Mouse (Mus musculus) right cerebral cortex, postnatal 10 days (tissue): ENCODE measurements at regions not wholly inside any gene's neighbourhood (a gene's known extent, or its start where the extent isn't known, plus 50 kb on each side); places are given as distances from the start of the nearest gene placed in this dataset.
A peak's percentile ranks its signal among the peaks of the same experiment; 100 is the strongest.

Experiments used
- DNase-seq, 2 experiments: peaks; one replicate each; pipeline ENCODE4 v3.0.0; 2021; ENCODE audit warnings: low spot score in 2 of 2

DNA sequence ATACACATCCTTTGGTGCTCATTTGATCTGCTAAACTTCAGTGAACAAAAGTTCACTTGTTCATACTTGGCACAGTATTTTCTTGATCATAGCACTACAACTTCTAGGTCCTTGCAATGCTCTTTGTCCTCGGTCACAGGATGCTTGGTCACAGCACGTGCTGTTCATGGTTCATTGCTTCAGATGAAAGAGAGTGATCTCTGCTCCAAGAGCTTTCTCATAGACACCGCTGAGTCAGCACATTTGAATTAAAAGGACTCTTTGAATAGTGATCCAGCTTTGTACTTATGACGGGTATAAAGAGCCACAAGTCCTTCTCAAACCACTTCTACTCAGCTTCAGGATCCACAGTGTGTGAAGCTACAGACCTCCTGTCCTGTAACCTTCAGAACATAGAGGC, 649.3 kb upstream of the Arrdc4 start:
- DNase-seq: no peak

- peak in 1 of 2 experiments; percentile 13 for DNase-seq
Observed at GRCm38 (mm10) chr7:69396868-69397267, 647.8 kb upstream of the Arrdc4 start.
